Mouse (Mus musculus) MEL (cell line): ENCODE measurements around the gene Shisa9. TPM values are rescaled to one million over a fixed set of nuclear protein-coding genes. Genes with fewer than 3 reads are reported as not detected.

Source experiments
- DNase-seq: peaks from one replicate; pipeline ENCODE4 v3.0.0; 2011; ENCODE audit warnings: low read depth, low spot score
- H3K27ac ChIP-seq: 2 replicates; pipeline ENCODE4 v1.5.1; 2012; ENCODE audit warnings: low read depth, mild to moderate bottlenecking, control low read depth, low read length, moderate library complexity; ENCODE audit not compliant: control insufficient read depth
- H3K27me3 ChIP-seq, 2 experiments: fragments of 150-350 bp in 1 of 2; sonication (generic) in 1 of 2; 2 replicates each; pipeline ENCODE4 v1.6.1; 2012; ENCODE audit warnings: low read length in 2 of 2, mild to moderate bottlenecking in 2 of 2, improper control_type of control experiment in 1 of 2, moderate library complexity in 1 of 2; ENCODE audit not compliant: insufficient read depth in 2 of 2, control insufficient read depth in 1 of 2
- H3K36me3 ChIP-seq, 2 experiments: 2 replicates each; pipeline ENCODE4 v1.6.1; 2012 to 2014; ENCODE audit warnings: low read length in 2 of 2, improper control_type of control experiment in 1 of 2, inconsistent platforms in 1 of 2, mild to moderate bottlenecking in 1 of 2; ENCODE audit not compliant: insufficient read depth in 2 of 2, control insufficient read depth in 1 of 2
- H3K4me1 ChIP-seq, 2 experiments: fragments of 150-350 bp in 1 of 2; sonication (generic) in 1 of 2; 2 replicates each; pipeline ENCODE4 v1.6.1; 2012; ENCODE audit warnings: low read length in 2 of 2, improper control_type of control experiment in 1 of 2, mild to moderate bottlenecking in 1 of 2; ENCODE audit not compliant: insufficient read depth in 2 of 2, control insufficient read depth in 1 of 2
- H3K4me3 ChIP-seq, 2 experiments: fragments of 150-350 bp in 1 of 2; sonication (generic) in 1 of 2; 2 replicates each; pipeline ENCODE4 v1.5.1; 2012; ENCODE audit warnings: low read depth in 2 of 2, low read length in 2 of 2, mild to moderate bottlenecking in 2 of 2, moderate library complexity in 2 of 2, control low read depth in 1 of 2, improper control_type of control experiment in 1 of 2; ENCODE audit not compliant: control insufficient read depth in 1 of 2, insufficient read depth in 1 of 2
- H3K79me2 ChIP-seq: 2 replicates; pipeline ENCODE4 v1.6.1; 2012; ENCODE audit warnings: mild to moderate bottlenecking, low read length, moderate library complexity; ENCODE audit not compliant: control insufficient read depth, poor library complexity, insufficient read depth
- H3K9ac ChIP-seq: 2 replicates; pipeline ENCODE4 v1.6.1; 2012; ENCODE audit warnings: low read depth, mild to moderate bottlenecking, control low read depth, low read length, moderate library complexity; ENCODE audit not compliant: control insufficient read depth, poor library complexity, severe bottlenecking
- H3K9me3 ChIP-seq: fragments of 150-350 bp; sonication (generic); replicated peaks from 2 replicates; pipeline ENCODE4 v1.6.1; 2012; ENCODE audit warnings: mild to moderate bottlenecking, low read length, improper control_type of control experiment, moderate library complexity; ENCODE audit not compliant: insufficient read depth
- BHLHE40 ChIP-seq: IDR thresholded peaks from 2 replicates; pipeline ENCODE4 v1.6.1; 2012; ENCODE audit warnings: low read depth, mild to moderate bottlenecking, inconsistent platforms, low read length, improper control_type of control experiment, borderline replicate concordance
- E2F4 ChIP-seq: IDR thresholded peaks from 2 replicates; pipeline ENCODE4 v1.6.1; 2011; ENCODE audit warnings: low read depth, low read length, improper control_type of control experiment, borderline replicate concordance
- ELF1 ChIP-seq: IDR thresholded peaks from 2 replicates; pipeline ENCODE4 v1.6.1; 2014; ENCODE audit warnings: low read depth, mild to moderate bottlenecking, inconsistent platforms, low read length, improper control_type of control experiment, moderate library complexity
- GABPA ChIP-seq: IDR thresholded peaks from 2 replicates; pipeline ENCODE4 v1.6.1; 2012; ENCODE audit warnings: low read depth, mild to moderate bottlenecking, inconsistent platforms, low read length, improper control_type of control experiment, moderate library complexity
- GATA1 ChIP-seq: IDR thresholded peaks from 2 replicates; pipeline ENCODE4 v1.6.1; 2011; ENCODE audit warnings: low read depth, low read length, improper control_type of control experiment
- MAFK ChIP-seq: IDR thresholded peaks from 2 replicates; pipeline ENCODE4 v1.6.1; 2011; ENCODE audit warnings: low read depth, mild to moderate bottlenecking, low read length, improper control_type of control experiment, borderline replicate concordance
- MAX ChIP-seq: IDR thresholded peaks from 2 replicates; pipeline ENCODE4 v1.6.1; 2011; ENCODE audit warnings: low read length, improper control_type of control experiment
- MAZ ChIP-seq: IDR thresholded peaks from 2 replicates; pipeline ENCODE4 v1.6.1; 2012; ENCODE audit warnings: low read depth, mild to moderate bottlenecking, inconsistent platforms, low read length, improper control_type of control experiment
- MEF2A ChIP-seq: IDR thresholded peaks from 2 replicates; pipeline ENCODE4 v1.6.1; 2014; ENCODE audit warnings: low read depth, mild to moderate bottlenecking, inconsistent platforms, low read length, improper control_type of control experiment; ENCODE audit not compliant: poor library complexity, insufficient replicate concordance, severe bottlenecking; ENCODE audit errors: extremely low read depth
- MXI1 ChIP-seq: IDR thresholded peaks from 2 replicates; pipeline ENCODE4 v1.6.1; 2011; ENCODE audit warnings: mild to moderate bottlenecking, low read depth, low read length, improper control_type of control experiment
- MYB ChIP-seq: IDR thresholded peaks from 2 replicates; pipeline ENCODE4 v1.6.1; 2011; ENCODE audit warnings: mild to moderate bottlenecking, low read depth, low read length, improper control_type of control experiment
- NELFE ChIP-seq: IDR thresholded peaks from 2 replicates; pipeline ENCODE4 v1.6.1; 2011; ENCODE audit warnings: low read depth, low read length, improper control_type of control experiment
- POLR2AphosphoS5 ChIP-seq: IDR thresholded peaks from 2 replicates; pipeline ENCODE4 v1.6.1; 2012; ENCODE audit warnings: low read depth, borderline replicate concordance, mild to moderate bottlenecking, inconsistent platforms, low read length, moderate library complexity, mixed read lengths
- RCOR1 ChIP-seq: IDR thresholded peaks from 2 replicates; pipeline ENCODE4 v1.6.1; 2012; ENCODE audit warnings: low read depth, mild to moderate bottlenecking, inconsistent platforms, low read length, improper control_type of control experiment
- SIN3A ChIP-seq: IDR thresholded peaks from 2 replicates; pipeline ENCODE4 v1.6.1; 2012; ENCODE audit warnings: low read length, improper control_type of control experiment, inconsistent platforms
- SMC3 ChIP-seq: IDR thresholded peaks from 2 replicates; pipeline ENCODE4 v1.6.1; 2011; ENCODE audit warnings: low read depth, low read length, improper control_type of control experiment
- TAL1 ChIP-seq: IDR thresholded peaks from 2 replicates; pipeline ENCODE4 v1.6.1; 2012; ENCODE audit warnings: mild to moderate bottlenecking, inconsistent platforms, low read length, moderate library complexity, mixed read lengths
- TBP ChIP-seq: IDR thresholded peaks from 2 replicates; pipeline ENCODE4 v1.8.0; 2011; ENCODE audit warnings: low read depth, low read length, improper control_type of control experiment
- TCF12 ChIP-seq: IDR thresholded peaks from 2 replicates; pipeline ENCODE4 v1.6.1; 2014; ENCODE audit warnings: low read depth, mild to moderate bottlenecking, inconsistent platforms, low read length, improper control_type of control experiment, moderate library complexity
- ZKSCAN1 ChIP-seq: IDR thresholded peaks from 2 replicates; pipeline ENCODE4 v1.6.1; 2012; ENCODE audit warnings: low read depth, mild to moderate bottlenecking, inconsistent platforms, low read length, improper control_type of control experiment, moderate library complexity
- ZNF384 ChIP-seq: IDR thresholded peaks from 2 replicates; pipeline ENCODE4 v1.6.1; 2012; ENCODE audit warnings: low read depth, mild to moderate bottlenecking, inconsistent platforms, low read length, improper control_type of control experiment
- polyA plus RNA-seq, 2 experiments: library from polyadenylated mRNA; stranded (reverse) in 1 of 2; unstranded in 1 of 2; fragments of >175 nt in 1 of 2; fragments of >200 nt in 1 of 2; gene quantifications; 2 replicates each; pipeline versions ENCODE4 v1.2.1 to v1.2.4; 2012; ENCODE audit warnings: low replicate concordance in 2 of 2, low read depth in 1 of 2; ENCODE audit not compliant: insufficient read length in 2 of 2, insufficient read depth in 1 of 2, missing spikeins in 1 of 2
- total RNA-seq: library from RNA; depleted of rRNA; stranded (reverse); fragments of 300-350 nt; gene quantifications from 2 replicates; pipeline ENCODE4 v1.2.3, GENCODE M21; 2012

Gene Shisa9
- total and polyA plus RNA-seq, 3 experiments: not detected

DNA sequence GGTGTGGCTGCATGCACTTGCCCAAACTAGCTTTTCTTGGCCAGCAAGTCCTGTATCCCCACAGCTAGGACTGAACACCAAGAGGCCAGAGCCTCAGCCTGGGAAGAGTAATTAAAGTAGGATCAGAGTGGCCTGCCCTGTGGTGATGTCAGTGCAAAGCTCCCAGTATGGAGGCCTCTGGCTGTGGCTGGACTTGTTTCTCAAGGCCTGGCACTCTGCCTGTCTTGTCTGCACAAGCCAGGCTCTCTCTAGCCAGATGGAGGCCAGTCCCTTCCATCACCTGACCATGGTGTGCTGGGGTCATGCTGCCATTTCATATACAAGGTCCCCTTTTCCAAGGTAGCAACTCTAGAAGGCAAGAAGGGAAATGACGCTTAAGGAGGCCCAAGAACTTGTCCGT lies 51.0 kb downstream of the Shisa9 start:
- TF ChIP-seq TAL1 (no peak), MAZ (no peak), SMC3 (no peak), ZNF384 (no peak), GABPA (no peak), MAX (no peak), MXI1 (no peak), NELFE (no peak), RCOR1 (no peak), MAFK (no peak), BHLHE40 (no peak), E2F4 (no peak), TCF12 (no peak), POLR2AphosphoS5 (no peak), MEF2A (no peak), MYB (no peak), ZKSCAN1 (no peak), SIN3A (no peak), TBP (no peak)
- H3K36me3 ChIP-seq: no peaks in the 10 kb centered on the region
- no peak overlapping the region for H3K27ac ChIP-seq
- no peaks in the 10 kb centered on the region for H3K79me2 ChIP-seq
- DNase-seq: no peak
- H3K27me3 ChIP-seq: no peaks in the 10 kb centered on the region
- H3K4me1 ChIP-seq: no peaks in the 10 kb centered on the region
- no peaks in the 10 kb centered on the region for H3K9me3 ChIP-seq
- H3K4me3 ChIP-seq: no peak overlapping the region
- H3K9ac ChIP-seq: no peak overlapping the region

DNA sequence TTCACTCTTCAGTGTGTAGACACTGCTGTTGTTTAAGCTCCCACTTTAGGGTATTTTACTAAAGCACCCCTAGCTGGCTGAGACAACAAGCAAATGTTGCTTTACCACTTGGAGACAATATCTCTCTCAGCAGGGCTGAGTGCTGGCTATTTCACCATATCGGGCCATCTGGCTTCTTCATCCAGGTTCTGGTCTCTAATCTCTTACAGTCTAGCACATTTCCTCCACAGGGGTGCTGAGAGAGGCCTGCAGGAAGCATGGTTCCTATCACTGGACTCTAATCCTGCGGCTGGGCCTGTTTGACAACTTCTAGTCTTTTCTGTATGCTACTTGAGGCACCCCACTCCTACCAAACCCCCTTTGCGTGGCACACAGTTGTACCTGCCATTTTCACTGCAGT lies 51.7 kb downstream of the Shisa9 start:
- no peak overlapping the region for H3K27ac ChIP-seq
- no peak overlapping the region for H3K4me3 ChIP-seq
- H3K79me2 ChIP-seq: no peaks in the 10 kb centered on the region
- TF ChIP-seq ELF1 (no peak), BHLHE40 (no peak), GATA1 (no peak), MXI1 (no peak)
- TF ChIP-seq, all 39 proteins: peak for 0
- H3K27me3 ChIP-seq: no peaks in the 10 kb centered on the region
- no peak for DNase-seq
- H3K9me3 ChIP-seq: no peaks in the 10 kb centered on the region
- H3K4me1 ChIP-seq: no peaks in the 10 kb centered on the region
- no peaks in the 10 kb centered on the region for H3K36me3 ChIP-seq
- H3K9ac ChIP-seq: no peak overlapping the region
